Mouse (Mus musculus) retina, postnatal 1 day (tissue): ENCODE data around the gene Pdk2.

Experiments
- DNase-seq: peaks from one replicate; pipeline ENCODE4 v3.0.0-alpha.2; 2012

Pdk2 gene

DNA sequence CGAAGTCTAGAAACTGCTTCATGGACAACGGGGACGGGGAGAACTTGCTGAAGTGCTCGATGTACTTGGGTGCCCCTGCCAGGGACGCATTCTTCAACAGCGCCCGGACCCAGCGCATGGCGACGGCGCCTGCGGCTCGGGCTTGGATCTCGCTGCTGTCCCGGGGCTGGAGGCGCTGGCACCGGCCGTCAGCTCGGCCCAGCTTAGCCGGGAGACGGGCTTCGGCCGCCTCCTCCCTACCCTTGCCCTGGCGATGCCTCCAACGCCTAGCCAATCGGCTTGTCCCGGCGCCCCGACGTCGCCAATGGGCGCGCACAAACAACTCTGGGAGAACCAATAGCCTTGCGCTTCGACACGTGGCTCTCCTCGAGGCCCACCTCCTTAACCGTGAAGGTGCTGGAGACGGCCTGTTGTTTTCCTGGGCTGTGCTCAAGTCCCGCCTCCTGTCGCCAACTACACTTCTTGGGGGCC, at the start of gene Pdk2:
Pdk2 (minus strand) TSS at position 216 of the 471 bp plus-strand sequence.
- DNase-seq, result peak; percentile 99

DNA sequence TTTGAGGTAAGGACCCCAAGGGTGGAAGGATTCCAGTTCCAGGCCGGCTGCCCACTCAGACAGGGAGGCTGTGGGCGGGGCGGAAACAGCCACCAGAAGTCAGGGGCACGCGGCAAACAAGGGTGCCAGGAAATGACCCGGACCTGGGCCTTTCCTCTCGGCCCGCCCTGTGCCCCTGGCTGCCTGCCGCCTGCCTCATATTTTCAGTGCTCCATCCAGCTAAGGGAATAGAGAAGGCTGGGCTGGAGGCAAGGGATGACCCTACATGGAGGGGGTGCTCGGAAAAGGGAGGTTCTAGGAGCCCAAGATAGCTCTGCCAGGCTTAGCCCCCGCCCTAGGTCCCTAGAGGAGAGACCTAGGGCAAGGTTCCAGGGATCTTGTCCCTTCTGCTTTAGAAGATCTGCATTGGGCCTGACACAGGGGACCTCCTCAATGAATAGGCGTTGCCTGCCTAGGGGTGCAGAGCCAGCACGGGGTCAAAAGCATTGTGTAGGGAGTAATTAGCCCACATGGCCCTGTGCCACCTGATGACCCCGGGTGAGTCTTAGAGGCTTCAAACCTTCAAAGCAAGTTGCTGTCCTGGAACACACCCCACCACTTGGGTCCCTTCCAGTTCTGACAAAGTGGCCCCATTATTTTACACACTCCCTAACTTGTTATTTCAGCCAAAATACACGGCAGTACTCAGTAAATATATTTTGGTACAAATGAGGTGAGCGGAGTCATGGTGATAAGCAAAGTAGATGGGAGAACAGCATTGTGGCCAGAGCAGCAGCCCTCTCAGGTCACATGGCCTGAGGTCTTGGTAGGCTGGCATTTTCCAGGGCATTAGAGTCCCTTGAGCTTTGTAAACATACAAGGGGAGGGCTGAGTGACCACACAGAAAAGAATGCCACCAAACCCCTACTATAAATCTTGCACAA, 48.0 kb upstream of the Pdk2 start:
- no peak for DNase-seq

GRCm38 (mm10) chr11:95088286-95088685, 47.1 kb upstream of the Pdk2 start:
- no peak for DNase-seq

DNA sequence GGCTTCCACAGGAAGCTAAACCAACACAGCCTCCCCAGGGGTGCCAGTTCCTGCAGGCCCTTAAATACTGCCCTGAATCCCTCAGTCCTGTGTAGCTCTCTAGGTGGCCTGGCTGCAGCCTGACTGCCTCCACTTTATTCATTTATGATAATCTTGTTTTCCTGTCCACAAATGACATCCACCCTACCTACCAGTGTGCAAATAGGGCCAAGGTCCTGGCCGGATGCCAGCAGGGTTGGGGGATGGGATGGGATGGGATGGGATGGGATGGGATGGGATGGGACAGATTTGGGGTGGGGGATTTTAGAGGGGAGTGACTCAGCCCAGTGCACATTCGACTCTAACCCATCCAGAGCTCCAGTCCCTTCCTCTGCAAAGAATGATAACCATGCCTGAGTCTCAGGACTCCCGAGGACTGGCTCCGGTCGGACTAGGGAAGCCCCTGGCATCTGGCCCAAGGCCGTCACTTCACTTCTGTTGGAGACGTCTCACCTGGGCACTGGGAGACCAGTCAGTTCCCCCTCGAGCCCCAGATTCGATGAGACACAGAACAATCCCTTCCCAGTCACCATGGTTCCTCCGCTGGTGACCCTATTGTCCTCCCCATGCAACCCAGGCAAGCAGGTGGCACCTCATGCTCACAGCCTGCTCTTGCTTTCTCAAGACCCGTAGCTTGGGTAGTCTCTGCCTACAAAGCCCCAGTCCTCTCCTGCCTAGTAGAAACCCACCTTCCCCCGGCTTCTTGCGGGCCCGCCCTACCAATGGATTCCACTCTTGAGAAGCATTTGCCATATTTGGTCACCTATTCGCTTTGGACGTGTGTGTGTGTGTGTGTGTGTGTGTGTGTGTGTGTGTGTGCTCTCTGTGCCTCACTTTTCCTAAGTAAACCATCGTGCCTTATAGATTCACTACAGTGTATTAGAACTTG, 46.4 kb upstream of the Pdk2 start:
- DNase-seq, result no peak

DNA sequence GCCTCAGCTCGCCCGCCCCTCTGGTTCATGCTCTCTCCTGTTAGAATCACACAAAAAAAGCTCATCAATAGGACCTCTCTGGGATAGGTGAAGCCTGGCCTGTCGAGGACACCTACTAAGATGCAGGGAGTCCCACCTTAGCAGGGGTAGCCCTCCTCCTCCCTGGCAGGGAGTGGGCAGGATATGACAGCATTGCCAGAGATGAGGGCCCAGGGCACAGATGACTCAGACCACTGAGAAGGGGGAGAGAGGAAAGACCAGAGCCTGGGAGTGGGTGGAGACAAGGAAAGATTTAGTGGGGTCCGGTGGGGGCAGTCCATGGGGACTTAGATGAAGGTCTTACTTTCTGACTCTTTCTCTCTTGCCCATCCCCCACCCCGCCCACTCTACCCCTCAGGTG, 45.1 kb upstream of the Pdk2 start:
- DNase-seq, result no peak

DNA sequence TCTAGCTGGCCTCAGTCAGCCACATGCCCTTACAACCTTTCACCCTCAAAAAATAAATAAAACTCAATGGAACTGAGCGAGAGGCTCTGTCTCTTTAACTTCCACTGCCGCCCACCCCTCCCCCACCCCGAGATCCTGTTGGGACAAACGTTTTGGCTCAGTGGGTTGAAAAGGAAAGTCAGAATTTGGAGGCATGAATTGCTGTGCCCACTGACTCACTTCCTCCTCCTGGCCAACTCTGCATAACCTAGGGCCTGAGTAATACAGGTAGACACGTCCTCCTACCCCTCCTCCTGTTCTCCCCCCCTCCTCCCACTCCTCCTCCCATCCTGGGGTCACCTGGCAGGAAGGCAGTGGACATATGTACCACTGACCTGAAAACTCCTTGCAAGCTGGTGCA, 44.6 kb upstream of the Pdk2 start:
- no peak for DNase-seq

DNA sequence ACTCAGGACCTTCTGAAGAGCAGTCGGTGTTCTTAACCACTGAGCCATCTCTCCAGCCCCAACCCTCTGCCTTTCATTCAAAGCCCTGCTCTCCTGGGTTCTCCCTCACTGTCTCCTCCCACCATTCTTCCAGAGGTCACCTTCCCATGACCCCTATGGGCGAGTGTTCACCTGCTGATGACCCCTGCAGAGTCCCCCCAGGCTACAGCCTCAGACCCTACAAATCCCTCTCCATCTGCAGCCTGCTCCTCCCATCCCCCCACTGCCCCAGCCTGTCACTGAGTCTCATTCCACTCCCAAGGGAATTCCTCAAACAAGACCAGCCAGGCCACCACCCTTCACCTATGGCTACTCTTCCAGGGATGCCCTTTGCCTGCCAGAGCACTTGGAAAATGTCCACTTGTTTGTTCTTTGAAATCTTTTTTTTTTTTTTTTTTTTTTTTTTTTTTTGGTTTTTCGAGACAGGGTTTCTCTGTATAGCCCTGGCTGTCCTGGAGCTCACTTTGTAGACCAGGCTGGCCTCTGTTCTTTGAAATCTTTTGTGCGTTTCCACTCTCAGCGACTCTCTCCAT, 43.7 kb upstream of the Pdk2 start:
- DNase-seq, result no peak

GRCm38 (mm10) chr11:95084175-95084574, 43.0 kb upstream of the Pdk2 start:
- DNase-seq, result no peak

- no peak for DNase-seq
Observed at GRCm38 (mm10) chr11:95082896-95083295, 41.7 kb upstream of the Pdk2 start.

- DNase-seq, result no peak
Observed at GRCm38 (mm10) chr11:95080783-95081182, 39.6 kb upstream of the Pdk2 start.

- no peak for DNase-seq
Observed at GRCm38 (mm10) chr11:95079256-95079875, 38.2 kb upstream of the Pdk2 start.

GRCm38 (mm10) chr11:95077956-95078355, 36.8 kb upstream of the Pdk2 start:
- no peak for DNase-seq

DNA sequence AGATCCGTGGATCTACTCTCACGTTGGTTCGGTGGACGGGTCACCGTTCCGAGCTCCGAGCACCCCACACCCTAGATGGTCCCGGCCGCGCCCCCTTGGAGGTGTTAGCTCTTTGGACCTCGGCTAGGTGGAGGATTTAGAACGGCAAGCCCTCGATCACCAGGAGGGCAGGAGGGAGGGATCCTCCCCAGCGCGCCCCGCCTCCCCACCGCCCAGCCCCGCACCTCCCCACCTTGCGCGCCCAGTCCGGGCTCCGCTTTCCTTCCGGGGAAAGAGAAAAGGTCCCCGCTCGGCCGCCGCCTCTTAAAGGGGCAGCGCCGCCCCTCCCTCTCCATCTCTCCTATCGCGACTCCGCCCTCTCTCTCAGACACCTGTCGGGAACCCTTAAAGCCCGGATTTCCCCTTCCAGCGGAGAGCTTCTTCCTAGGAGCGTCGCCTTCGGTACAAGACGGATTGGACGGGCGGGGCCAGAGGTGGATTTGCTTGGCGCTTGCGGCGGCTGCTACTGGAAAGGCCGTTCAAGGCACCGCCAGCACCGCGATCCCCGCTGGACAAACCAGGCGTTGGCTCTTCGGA, 35.5 kb upstream of the Pdk2 start, which contains the start of gene Itga3:
Itga3 (minus strand) TSS at position 266 of the 576 bp plus-strand sequence.
- DNase-seq, result peak; percentile 83

DNA sequence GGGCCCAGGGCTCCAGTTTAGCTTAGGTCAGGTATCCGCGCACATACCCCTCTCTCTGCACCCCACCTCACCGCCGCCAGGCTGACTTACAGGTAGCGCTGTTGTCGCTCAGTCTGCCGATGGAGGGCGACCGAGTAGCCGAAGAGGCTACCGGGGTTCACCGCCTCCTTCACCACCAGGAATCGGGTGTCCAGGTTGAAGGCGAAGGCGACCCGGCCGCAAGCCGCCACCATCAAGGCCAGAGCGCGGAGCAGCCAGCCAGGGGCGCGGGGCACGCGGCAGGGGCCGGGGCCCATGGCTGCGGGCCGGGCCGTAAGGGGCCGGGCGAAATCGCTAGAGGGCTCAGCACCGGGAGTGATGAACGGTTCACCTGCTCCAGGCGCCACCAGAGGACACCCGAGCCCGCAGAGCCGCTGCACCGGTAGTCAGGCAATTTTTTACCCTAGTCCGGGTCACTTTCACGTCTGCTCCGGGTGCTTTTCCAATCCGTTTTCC, 34.9 kb upstream of the Pdk2 start:
- peak; percentile 63 for DNase-seq

GRCm38 (mm10) chr11:95075197-95076040, 34.3 kb upstream of the Pdk2 start:
- peak; percentile 50 for DNase-seq

GRCm38 (mm10) chr11:95074694-95075093, 33.5 kb upstream of the Pdk2 start:
- DNase-seq, result no peak

DNA sequence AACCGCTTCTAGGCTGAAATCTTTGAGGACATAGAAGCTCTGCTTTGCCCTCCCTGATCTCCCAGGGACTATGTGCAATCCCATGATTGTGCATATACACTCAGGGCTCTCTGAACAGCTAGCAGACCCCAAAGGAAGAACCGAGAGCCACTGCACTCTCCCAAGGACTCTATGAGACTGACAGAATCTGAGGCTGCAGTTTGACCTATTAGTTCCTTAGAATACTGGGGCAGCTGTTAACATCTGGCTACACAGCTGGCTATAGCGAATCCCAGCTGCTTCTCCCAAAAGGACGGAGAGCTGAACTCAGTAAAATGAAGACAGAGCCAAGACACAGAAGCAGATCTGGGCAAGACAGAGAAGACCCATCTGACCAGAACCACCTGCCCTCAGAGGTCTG, 32.7 kb upstream of the Pdk2 start:
- DNase-seq, result no peak

DNA sequence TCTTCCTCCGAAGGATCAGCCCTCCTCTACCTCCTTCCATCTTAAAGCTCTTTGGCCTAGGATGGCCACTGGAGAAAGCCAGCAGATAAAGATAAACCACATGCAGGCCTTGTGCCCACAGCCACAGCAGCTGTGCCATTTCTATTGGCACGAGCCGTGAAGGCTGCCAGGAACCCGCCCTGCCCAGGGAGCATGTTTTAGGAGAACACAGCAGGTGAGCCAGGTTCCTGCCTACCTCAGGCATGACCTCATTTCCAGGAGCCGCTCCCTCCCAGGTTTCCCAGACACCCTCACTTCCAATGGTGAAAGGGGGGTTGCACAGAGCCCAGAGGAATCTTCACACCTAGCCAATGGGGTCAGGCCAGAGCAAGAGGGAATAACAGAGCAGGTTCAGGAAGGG, 31.6 kb upstream of the Pdk2 start:
- DNase-seq, result no peak

DNA sequence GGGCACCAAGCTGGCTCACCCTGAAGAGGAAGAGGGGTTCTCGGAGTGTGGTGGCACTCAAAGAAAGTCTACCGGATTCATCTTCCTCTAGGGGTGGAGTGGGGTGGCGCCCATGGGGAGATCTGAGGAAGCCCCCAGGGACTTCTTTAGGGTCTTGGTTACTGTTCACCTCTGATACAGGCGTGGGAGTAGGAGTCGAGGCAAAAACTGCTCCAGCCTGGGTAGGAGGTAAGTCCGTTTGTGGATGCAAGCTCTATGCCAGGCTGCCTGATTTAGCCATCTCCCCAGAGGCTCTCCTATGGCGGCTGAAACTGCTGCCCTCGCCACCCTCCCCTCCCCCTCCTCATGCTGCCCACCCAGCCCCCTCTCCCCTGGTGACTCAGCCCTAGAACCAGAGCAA, 31.0 kb upstream of the Pdk2 start:
- DNase-seq, result no peak

DNA sequence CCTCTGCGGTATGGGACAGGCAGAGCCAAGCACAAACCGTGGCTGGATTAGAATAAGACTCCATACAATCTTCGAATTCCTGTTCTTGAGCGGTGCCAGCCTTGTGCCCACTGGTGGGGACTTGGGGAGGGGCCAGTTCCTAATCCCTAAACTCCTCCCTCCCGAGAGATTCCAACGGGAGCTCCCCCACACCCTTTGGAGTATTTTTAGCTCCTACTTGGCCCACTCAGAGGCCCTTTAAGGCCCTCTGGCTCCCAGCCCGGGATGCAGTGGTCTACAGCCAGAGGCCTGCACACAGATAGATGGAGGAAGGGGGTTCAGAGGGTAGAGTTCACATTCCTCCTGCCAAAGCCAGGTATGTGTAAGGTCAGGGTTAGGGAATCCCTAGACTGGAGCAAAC, 30.1 kb upstream of the Pdk2 start:
- no peak for DNase-seq
